Mouse (Mus musculus) heart, embryonic 12.5 days (tissue): ENCODE results near the gene Agpat4. TPM values are rescaled to one million over a fixed set of nuclear protein-coding genes. Genes with fewer than 3 reads are reported as not detected.
A peak's percentile ranks its signal among the peaks of the same experiment; 100 is the strongest.

Experiments used
- ATAC-seq: fragments of 200-750 bp; cut with Nextera tagmentation; 2 replicates; pipeline ENCODE4 v1.8.0; 2017; ENCODE audit warnings: moderate TSS enrichment, moderate library complexity; ENCODE audit not compliant: insufficient number of reproducible peaks, low FRiP score
- H3K27ac ChIP-seq: fragments of 300-500 bp; sonication (generic); 2 replicates; pipeline ENCODE4 v1.5.1; 2016; ENCODE audit warnings: mild to moderate bottlenecking, moderate library complexity; ENCODE audit not compliant: poor library complexity, severe bottlenecking
- H3K27me3 ChIP-seq: fragments of 300-500 bp; sonication (generic); replicated peaks from 2 replicates; pipeline ENCODE4 v1.6.1; 2016; ENCODE audit warnings: mild to moderate bottlenecking, moderate library complexity
- H3K36me3 ChIP-seq: fragments of 300-500 bp; sonication (generic); 2 replicates; pipeline ENCODE4 v1.6.1; 2016; ENCODE audit warnings: mild to moderate bottlenecking, moderate library complexity
- H3K4me1 ChIP-seq: fragments of 300-500 bp; sonication (generic); replicated peaks from 2 replicates; pipeline ENCODE4 v1.6.1; 2016; ENCODE audit warnings: mild to moderate bottlenecking
- H3K4me2 ChIP-seq: fragments of 300-500 bp; sonication (generic); 2 replicates; pipeline ENCODE4 v1.6.1; 2016; ENCODE audit warnings: mild to moderate bottlenecking, moderate library complexity
- H3K4me3 ChIP-seq: fragments of 300-500 bp; sonication (generic); 2 replicates; pipeline ENCODE4 v1.5.1; 2016; ENCODE audit warnings: mild to moderate bottlenecking
- H3K9ac ChIP-seq: fragments of 300-500 bp; sonication (generic); 2 replicates; pipeline ENCODE4 v1.6.1; 2016; ENCODE audit warnings: mild to moderate bottlenecking, moderate library complexity
- H3K9me3 ChIP-seq: fragments of 300-500 bp; sonication (generic); replicated peaks from 2 replicates; pipeline ENCODE4 v1.6.1; 2016; ENCODE audit warnings: mild to moderate bottlenecking, moderate library complexity
- WGBS: fragments of 180-500 bp; shearing (Covaris S2); methylation state at CpG from one replicate; pipeline ENCODE4 v1.1.7; 2016; 5-methylcytosine and 5-hydroxymethylcytosine counted together
- polyA plus RNA-seq: library from polyadenylated mRNA; unstranded; fragments of >200 nt; fragmentation: Nextera tagmentation; extraction: Ambion mirVana; gene quantifications from 2 replicates; pipeline ENCODE4 v1.2.1, GENCODE M21; 2016

Agpat4 gene
- polyA plus RNA-seq, 1 experiment from 2014 or later = 21.1 TPM

DNA sequence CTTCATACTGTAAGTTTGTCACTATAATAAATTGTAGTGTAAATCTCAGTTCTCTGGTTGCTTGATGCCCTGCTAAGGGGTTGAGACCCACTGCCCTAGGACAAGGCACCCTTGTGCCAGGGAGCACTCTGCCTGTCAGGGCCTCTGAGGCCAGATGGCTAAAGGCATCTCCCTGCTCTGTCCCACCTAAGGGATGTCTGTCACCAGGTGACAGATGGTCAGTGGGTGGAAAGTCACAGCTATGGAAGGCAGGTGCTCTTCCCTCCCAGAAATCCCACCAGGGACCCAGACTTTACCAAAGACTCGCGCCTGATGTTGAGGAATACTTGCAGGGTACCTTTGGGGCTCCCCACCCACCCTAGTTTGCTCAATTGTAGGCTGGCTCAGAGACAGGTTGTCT is 42.0 kb downstream of the Agpat4 start:
- Histone ChIP-seq H3K27me3 (no peaks in the 10 kb centered on the region), H3K9me3 (no peaks in the 10 kb centered on the region), H3K36me3 (peaks cover 4% of the 10 kb centered on the region; the same call in 1 of the 2 replicates), H3K4me3 (no peak overlapping the region), H3K4me2 (no peak overlapping the region), H3K4me1 (peaks cover 14% of the 10 kb centered on the region), H3K9ac (no peak overlapping the region), H3K27ac (no peak overlapping the region)
- ATAC-seq = no peak
- WGBS = 87% methylated on average over 2 of the region's 2 CpGs

- ATAC-seq = no peak
These were observed 42.7 kb downstream of the Agpat4 start for GRCm38 (mm10) chr17:12160984-12161764.

DNA sequence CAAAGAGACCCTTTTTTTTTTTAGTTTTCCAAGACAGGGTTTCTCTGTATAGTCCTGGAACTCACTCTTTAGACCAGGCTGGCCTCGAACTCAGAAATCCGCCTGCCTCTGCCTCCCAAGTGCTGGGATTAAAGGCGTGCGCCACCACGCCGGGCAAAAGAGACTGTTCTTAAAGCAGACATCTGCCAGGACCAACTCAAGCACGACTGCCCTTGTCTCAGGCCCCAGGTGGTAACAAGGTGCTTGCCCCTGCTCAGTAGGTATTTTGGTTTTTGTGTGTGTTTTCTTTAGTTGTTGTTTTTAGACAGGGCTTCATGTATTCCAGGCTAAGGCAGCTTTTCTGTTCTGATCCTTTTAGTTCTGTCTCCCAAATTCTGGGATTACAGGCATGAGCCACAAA is 43.4 kb downstream of the Agpat4 start:
- H3K9ac ChIP-seq = no peak overlapping the region
- no peak overlapping the region for H3K27ac ChIP-seq
- H3K36me3 ChIP-seq = peaks cover 7% of the 10 kb centered on the region; the same call in 1 of the 2 replicates
- WGBS = 92% methylated on average over 7 of the region's 7 CpGs
- H3K4me1 ChIP-seq = peaks cover 14% of the 10 kb centered on the region
- no peak overlapping the region for H3K4me2 ChIP-seq
- H3K9me3 ChIP-seq = no peaks in the 10 kb centered on the region
- ATAC-seq = no peak
- no peak overlapping the region for H3K4me3 ChIP-seq
- H3K27me3 ChIP-seq = no peaks in the 10 kb centered on the region

More at GRCm38 (mm10) chr17:12160984-12161764, 42.7 kb downstream of the Agpat4 start:
- Histone ChIP-seq H3K36me3 (peaks cover 7% of the 10 kb centered on the region; the same call in 1 of the 2 replicates), H3K4me2 (no peak overlapping the region), H3K27me3 (no peaks in the 10 kb centered on the region), H3K9ac (no peak overlapping the region), H3K27ac (no peak overlapping the region), H3K9me3 (no peaks in the 10 kb centered on the region), H3K4me3 (no peak overlapping the region), H3K4me1 (peaks cover 14% of the 10 kb centered on the region)
- WGBS = 94% methylated on average over 13 of the region's 13 CpGs

DNA sequence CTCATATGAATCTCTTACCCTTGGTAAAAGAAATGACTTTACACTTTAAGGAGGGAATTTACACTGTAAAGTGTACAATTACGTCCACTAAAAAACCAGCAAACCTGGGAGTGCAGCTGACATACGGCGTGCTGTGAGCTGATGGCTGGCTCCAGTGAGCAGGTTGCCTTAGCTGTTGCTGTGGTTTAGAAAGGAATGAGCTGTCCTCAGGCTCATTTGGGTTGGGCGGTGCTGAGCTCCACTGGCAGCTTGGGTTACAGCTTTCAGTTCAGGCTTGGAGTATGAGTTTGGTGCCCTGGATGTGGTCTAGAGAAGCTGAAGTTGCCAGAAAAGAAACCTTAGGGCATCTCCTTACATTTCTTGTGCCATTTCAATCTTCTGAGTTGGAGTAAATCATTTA is 44.3 kb downstream of the Agpat4 start:
- Histone ChIP-seq H3K4me3 (no peak overlapping the region), H3K4me2 (no peak overlapping the region), H3K27me3 (no peaks in the 10 kb centered on the region), H3K9ac (no peak overlapping the region), H3K36me3 (peaks cover 7% of the 10 kb centered on the region; the same call in 1 of the 2 replicates), H3K27ac (0 out of 2 replicates have a peak overlapping the region, but pooled peaks have one; percentile 48), H3K4me1 (peaks cover 14% of the 10 kb centered on the region), H3K9me3 (no peaks in the 10 kb centered on the region)
- ATAC-seq = no peak
- 84% methylated on average over 4 of the region's 4 CpGs for WGBS

- Histone ChIP-seq H3K36me3 (peaks cover 7% of the 10 kb centered on the region; the same call in 1 of the 2 replicates), H3K27ac (no peak overlapping the region), H3K4me2 (no peak overlapping the region), H3K9me3 (no peaks in the 10 kb centered on the region), H3K27me3 (no peaks in the 10 kb centered on the region), H3K9ac (no peak overlapping the region), H3K4me1 (peaks cover 20% of the 10 kb centered on the region), H3K4me3 (no peak overlapping the region)
- WGBS = 71% methylated on average over 13 of the region's 13 CpGs
- ATAC-seq = peak; percentile 36; the same call in 1 of the 2 replicates
These were observed 44.9 kb downstream of the Agpat4 start for GRCm38 (mm10) chr17:12163403-12163802.

DNA sequence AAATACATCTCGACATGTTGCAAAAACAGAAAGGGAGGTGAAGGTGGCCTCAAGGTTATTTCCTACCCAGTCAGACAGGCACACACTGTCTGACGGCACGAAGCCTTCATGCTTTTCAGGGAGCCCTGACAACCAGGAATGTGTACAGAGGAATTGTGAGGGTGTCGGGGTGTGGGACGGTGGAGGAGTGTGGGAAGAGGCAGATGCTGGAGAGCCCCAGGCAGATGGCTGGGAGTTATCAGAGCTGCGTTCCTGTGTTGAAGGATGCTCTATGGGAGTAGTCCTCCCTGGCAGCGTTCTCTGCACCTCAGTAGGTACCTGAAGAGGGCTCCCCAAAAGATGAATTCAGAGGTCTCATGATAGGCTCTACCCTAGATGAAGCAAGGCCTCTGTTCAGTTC is 45.4 kb downstream of the Agpat4 start:
- peaks cover 25% of the 10 kb centered on the region for H3K4me1 ChIP-seq
- no peak overlapping the region for H3K4me2 ChIP-seq
- no peak overlapping the region for H3K27ac ChIP-seq
- H3K9me3 ChIP-seq = no peaks in the 10 kb centered on the region
- 54% methylated on average over 7 of the region's 7 CpGs for WGBS
- H3K36me3 ChIP-seq = peaks cover 7% of the 10 kb centered on the region; the same call in 1 of the 2 replicates
- no peak for ATAC-seq
- no peak overlapping the region for H3K9ac ChIP-seq
- no peak overlapping the region for H3K4me3 ChIP-seq
- no peaks in the 10 kb centered on the region for H3K27me3 ChIP-seq

GRCm38 (mm10) chr17:12164507-12164906 is 46.0 kb downstream of the Agpat4 start:
- no peak for ATAC-seq
- H3K4me3 ChIP-seq = no peak overlapping the region
- H3K9ac ChIP-seq = no peak overlapping the region
- no peaks in the 10 kb centered on the region for H3K27me3 ChIP-seq
- H3K4me2 ChIP-seq = no peak overlapping the region
- peaks cover 3% of the 10 kb centered on the region; the same call in 1 of the 2 replicates for H3K36me3 ChIP-seq
- H3K27ac ChIP-seq = no peak overlapping the region
- no peaks in the 10 kb centered on the region for H3K9me3 ChIP-seq
- 93% methylated on average over 6 of the region's 6 CpGs for WGBS
- H3K4me1 ChIP-seq = peaks cover 30% of the 10 kb centered on the region

DNA sequence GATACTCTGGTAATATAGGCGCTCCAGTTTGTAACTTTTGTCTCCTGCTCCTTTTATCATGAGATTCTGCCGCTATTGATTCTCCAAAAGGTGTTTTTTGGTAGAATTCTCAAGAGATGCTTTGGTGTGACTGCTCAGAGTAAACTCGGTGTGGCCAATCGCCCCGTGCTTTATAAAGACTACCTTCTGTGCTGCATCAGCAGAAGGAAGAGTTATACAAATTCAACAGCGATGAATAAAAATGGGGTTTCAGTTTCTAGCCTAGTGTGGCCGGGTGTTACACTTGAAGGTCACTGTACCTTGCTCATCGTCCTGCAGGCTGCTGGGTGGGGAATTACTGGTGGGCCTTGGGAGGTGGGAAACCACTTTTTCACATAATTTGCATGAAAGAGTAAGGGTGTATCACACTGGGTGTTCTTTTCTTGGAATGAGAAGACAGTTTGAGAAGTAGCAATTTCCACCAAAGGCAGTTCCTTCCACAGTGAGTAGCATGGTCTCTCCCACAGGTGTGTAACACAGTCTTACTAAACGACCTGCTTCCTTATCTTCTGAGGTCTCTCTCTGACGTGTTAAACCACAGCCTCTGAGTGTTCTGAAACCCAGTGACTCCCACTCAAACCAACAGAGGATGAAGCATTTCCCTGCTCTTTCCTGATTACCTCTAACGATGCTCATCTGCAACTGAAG is 46.6 kb downstream of the Agpat4 start:
- Histone ChIP-seq H3K9me3 (no peaks in the 10 kb centered on the region), H3K4me3 (no peak overlapping the region), H3K4me2 (no peak overlapping the region), H3K36me3 (peaks cover 3% of the 10 kb centered on the region; the same call in 1 of the 2 replicates), H3K4me1 (peaks cover 36% of the 10 kb centered on the region), H3K9ac (no peak overlapping the region), H3K27me3 (no peaks in the 10 kb centered on the region), H3K27ac (no peak overlapping the region)
- 83% methylated on average over 11 of the region's 11 CpGs for WGBS
- no peak for ATAC-seq

DNA sequence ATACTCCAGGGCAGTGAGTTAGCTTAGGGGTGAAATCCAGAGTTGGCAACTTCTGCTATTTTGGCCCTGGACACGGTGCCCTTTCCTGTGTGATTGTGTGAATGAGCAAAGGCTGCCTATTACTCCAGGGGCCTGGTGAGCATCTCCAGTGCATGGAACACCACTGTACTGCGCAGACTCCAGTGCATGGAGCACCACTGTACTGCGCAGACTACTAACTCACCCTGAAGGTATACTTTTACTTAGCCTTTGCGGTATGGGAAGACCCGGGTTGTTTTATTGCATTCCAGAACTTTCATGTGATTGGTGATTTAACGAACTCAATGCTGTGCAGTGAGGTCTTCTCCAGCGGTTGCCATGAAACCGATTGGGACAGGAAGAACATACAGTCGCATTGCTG is 47.2 kb downstream of the Agpat4 start:
- H3K27me3 ChIP-seq = no peaks in the 10 kb centered on the region
- H3K27ac ChIP-seq = no peak overlapping the region
- no peak overlapping the region for H3K9ac ChIP-seq
- H3K4me3 ChIP-seq = no peak overlapping the region
- WGBS = 91% methylated on average over 9 of the region's 9 CpGs
- no peak for ATAC-seq
- H3K9me3 ChIP-seq = no peaks in the 10 kb centered on the region
- H3K36me3 ChIP-seq = peaks cover 3% of the 10 kb centered on the region; the same call in 1 of the 2 replicates
- no peak overlapping the region for H3K4me2 ChIP-seq
- peaks cover 39% of the 10 kb centered on the region for H3K4me1 ChIP-seq

DNA sequence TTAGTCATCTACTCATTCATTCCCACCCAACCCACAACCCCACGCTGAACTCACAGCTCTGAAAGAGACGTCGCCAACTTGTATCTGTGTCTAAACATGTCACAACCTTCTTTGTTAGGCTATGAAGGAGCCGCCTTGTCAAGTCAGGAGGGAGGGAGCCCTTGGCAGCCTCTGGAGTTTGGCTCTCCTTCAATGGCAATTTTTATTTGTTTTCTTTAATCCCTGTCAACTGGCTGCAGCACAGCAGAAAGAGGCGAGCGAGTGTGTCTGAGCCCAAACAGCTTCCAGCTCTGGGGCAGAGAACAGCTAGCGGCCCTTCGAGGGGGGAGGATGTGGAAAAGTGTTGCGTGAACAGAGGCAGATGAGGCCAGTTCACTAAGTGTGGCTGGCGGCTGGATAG is 50.0 kb downstream of the Agpat4 start:
- Histone ChIP-seq H3K9ac (no peak overlapping the region), H3K9me3 (no peaks in the 10 kb centered on the region), H3K27ac (peak overlapping the region; percentile 57; the same call in 1 of the 2 replicates), H3K4me1 (peaks cover 39% of the 10 kb centered on the region), H3K27me3 (no peaks in the 10 kb centered on the region), H3K4me2 (0 out of 2 replicates have a peak overlapping the region, but pooled peaks have one; percentile 14), H3K36me3 (0 out of 2 replicates have a peak, but pooled peaks cover 3% of the 10 kb centered on the region), H3K4me3 (no peak overlapping the region)
- WGBS = 38% methylated on average over 10 of the region's 10 CpGs
- ATAC-seq = peak; percentile 15; the same call in 1 of the 2 replicates

- Histone ChIP-seq H3K9me3 (no peaks in the 10 kb centered on the region), H3K4me3 (no peak overlapping the region), H3K36me3 (peaks cover 7% of the 10 kb centered on the region; the same call in 1 of the 2 replicates), H3K4me1 (peaks cover 31% of the 10 kb centered on the region), H3K27ac (no peak overlapping the region), H3K27me3 (no peaks in the 10 kb centered on the region), H3K9ac (no peak overlapping the region), H3K4me2 (no peak overlapping the region)
- no peak for ATAC-seq
- 60% methylated on average over 12 of the region's 12 CpGs for WGBS
These were observed 50.9 kb downstream of the Agpat4 start for GRCm38 (mm10) chr17:12169326-12169836.
